Mouse (Mus musculus): ENCODE data around the gene Bhlha9.

Gene Bhlha9

GRCm38 (mm10) chr11:76671871-76672475, at the start of gene Bhlha9:
Gene Bhlha9 (plus strand): TSS chr11:76672470.
- peak; percentile 12 for DNase-seq (ENCODE audit: low spot score)

GRCm38 (mm10) chr11:76622566-76623205, 49.6 kb upstream of the Bhlha9 start:
- peak; percentile 29 for DNase-seq (ENCODE audit: low spot score)

DNA sequence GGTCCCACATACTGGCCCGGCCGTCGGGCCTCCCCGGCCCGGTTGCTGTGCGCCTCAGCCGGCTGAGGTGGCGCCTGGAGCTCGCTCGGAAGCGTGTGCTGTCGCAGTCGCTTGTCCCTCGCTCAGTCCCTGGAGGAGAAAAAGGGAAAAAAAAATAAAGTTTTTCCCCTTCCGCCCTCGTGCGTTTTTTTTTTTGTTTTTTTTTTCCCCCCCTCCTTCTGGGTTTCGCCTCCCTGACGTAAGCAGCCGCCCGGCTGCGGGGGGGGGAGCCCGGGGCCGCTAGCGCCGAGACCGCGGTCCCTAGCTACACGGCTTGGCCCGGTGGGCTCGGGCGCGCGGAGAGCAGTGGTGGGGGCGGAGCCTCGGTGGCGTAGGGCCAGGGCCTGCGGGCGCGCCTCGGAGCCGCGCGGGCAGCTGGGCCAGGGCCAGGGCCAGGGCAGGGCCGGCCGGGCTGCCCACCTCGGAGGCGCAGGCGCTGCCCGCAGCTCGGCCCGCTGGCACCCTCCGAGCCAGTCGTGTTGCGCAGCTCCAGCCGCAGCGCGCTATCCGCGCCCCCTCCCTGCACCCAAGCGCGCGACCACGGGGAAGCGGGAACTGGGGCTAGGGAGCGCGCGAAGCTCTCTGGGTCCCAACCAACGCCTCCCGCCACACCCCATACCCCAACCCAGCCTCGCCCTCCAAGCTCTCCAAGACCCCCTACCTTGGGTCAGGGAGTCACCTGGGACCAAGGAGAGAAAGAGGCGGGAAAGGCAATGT, 48.9 kb upstream of the Bhlha9 start:
- DNase-seq (ENCODE audit: low spot score): peak; percentile 66

- DNase-seq (ENCODE audit: low spot score): no peak
These were observed 48.2 kb upstream of the Bhlha9 start for GRCm38 (mm10) chr11:76624071-76624470.

DNA sequence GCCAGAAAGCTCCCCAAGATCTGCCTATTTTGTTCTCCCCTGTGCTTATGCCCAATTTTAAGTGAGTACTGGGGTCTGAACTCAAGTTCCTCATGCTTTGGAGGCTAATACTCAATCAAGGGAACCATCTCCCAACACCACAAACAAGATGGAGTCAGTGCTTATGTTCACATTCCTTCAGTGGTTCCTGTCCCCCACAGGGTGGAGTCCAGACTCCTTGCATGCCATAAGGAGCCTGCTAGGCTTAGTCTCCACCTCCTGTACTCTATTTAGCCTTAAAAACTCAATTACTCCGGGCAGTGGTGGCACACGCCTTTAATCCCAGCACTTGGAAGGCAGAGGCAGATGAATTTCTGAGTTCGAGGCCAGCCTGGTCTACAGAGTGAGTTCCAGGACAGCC, 47.4 kb upstream of the Bhlha9 start:
- DNase-seq (ENCODE audit: low spot score): no peak

DNA sequence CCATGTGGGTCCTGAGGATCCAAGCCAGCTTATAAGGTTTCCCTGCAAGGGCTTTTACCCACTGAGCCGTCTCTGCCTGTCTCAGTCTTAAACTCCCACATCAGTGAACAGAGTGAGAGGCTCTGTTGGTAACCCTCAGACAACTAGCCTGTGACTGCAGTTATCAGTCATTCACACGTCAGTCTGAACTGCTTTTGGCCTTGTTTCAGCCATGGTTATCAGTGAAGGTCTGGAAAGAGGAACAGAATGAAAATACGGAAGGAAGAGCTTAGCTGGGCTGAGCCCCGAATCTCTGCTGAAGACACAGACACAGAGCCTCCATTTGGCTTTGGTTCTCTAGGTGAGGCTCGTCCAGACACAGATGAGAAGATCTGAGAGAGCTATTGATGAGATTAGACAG, 43.7 kb upstream of the Bhlha9 start:
- DNase-seq (ENCODE audit: low spot score): no peak

DNA sequence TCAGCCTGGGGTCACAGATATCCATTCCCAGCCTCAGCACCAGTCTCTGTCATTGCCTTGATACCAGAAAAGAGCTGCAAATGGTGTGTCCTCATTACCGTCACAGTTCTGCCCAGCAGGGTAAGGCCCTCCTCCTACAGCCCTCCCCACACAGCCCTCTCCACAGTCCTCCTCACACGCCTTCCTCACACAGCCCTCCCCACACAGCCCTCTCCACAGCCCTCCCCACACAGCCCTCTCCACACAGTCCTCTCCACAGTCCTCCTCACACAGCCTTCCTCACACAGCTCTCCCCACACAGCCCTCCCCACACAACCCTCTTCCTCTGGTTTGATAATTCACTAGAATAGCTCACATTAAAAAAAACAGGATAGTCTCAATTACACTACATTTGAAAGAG, 42.2 kb upstream of the Bhlha9 start:
- no peak for DNase-seq (ENCODE audit: low spot score)

DNA sequence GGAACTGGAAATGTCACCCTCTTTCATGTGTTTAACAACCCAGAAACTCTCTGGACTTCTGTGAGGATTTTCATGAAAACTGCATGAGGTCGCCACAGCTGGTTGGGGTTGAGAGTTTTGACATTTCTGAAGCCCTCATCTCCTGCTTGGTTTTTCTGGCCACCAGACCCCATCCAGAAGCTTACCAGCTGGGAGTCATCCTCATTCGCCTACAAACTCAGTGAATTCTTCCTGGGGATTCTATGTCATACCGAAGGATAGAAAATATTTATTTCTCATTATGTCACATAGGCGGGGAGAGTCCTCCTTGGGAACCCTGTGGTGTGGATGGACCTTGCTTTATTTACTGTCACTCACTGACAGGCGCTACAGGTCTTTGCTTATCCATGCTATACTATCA, 41.8 kb upstream of the Bhlha9 start:
- no peak for DNase-seq (ENCODE audit: low spot score)

DNA sequence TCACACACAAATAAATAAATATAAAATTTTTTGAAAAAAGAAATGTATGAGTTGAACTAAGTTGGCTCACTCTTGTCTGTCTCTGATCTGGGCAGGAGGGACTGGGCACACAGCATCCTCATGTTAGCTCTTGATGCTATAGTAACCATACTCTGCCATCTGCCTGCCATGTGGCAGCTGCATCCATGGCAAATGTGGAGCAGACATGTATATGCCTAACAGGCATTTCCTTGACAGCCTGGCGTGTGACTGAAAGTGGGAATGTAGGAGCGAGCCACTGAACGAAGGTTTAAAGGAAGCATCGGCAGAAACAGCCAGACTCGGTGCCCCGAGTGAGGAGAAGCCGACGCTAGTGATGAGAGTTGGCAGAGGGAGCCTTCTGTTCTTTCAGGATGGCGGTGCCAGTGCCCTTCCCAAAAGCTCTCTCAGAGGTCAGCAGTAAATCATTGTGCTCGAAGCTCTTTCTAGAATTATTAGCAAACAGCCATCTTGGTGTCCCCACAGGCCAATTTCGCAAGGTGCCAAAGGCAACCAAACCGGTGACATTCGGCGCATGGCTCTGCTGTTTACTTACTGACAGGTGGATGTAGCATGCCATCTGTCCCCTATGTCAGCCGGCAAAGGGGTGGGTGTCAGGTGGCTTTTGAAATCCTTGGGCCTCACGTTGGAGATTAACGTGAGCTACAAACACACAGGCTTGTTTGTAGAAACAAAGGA, 32.8 kb upstream of the Bhlha9 start:
- DNase-seq (ENCODE audit: low spot score): no peak

DNA sequence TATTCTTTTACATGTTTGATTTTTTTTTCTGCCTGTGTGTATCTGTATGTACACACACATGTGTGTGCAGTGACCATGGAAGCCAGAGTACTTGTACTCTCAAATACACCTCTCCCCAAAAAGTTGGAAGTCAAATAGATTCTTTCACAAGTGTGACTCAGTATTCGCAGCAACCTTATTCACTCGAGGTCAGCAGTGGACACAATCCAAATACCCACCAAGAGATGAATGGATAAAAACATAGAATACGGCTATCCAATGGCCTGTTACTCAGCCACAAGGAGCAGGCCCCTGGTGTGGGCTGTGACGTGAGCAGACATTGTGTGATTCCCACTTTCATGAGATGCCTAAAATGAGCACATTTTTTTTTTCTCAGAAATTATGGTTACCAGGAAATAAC, 32.0 kb upstream of the Bhlha9 start:
- no peak for DNase-seq (ENCODE audit: low spot score)

DNA sequence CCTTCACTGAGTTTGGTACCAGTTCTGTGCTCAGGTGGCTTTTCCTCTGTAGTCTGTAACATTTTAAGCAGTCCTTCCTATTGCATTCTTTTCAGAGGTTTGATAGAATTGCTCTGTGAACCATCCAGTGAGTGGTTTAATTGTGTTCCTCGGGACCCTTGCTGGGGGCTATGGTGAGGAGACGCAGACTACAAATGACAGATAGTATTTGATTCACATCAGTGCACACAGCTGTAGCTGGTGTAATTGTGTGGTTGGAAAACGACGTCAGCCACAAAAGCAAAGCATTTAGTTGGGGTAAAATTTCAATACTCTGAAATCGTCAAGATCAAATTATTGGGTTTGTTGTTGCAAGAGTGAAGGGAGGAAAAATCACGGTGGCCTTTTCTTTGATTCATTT, 28.0 kb upstream of the Bhlha9 start:
- DNase-seq (ENCODE audit: low spot score): no peak

GRCm38 (mm10) chr11:76645036-76645435, 27.2 kb upstream of the Bhlha9 start:
- no peak for DNase-seq (ENCODE audit: low spot score)

- DNase-seq (ENCODE audit: low spot score): peak; percentile 90
These were observed 26.3 kb upstream of the Bhlha9 start for GRCm38 (mm10) chr11:76645955-76646354.

GRCm38 (mm10) chr11:76647062-76647461, 25.2 kb upstream of the Bhlha9 start:
- DNase-seq (ENCODE audit: low spot score): no peak

DNA sequence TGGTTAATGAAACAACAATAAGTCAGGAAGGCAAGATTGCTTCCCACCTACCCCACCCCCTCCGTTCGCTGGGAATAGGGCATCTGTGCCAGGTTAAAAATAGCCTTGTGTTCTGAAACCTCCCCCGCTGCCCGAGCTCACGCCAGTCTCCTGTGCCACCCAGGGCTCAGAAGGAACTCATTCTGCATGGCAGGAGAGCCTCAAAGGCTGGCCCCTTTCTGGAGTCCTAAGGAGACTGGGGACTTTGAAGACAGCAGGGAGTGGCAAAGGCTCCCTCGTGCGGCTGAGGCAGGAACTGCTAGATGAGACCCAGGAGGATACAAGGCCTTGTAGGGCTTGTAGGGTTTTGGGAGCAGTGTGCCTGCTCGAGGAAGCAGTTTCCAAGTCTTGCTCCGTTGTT, 24.8 kb upstream of the Bhlha9 start:
- peak; percentile 75 for DNase-seq (ENCODE audit: low spot score)

DNA sequence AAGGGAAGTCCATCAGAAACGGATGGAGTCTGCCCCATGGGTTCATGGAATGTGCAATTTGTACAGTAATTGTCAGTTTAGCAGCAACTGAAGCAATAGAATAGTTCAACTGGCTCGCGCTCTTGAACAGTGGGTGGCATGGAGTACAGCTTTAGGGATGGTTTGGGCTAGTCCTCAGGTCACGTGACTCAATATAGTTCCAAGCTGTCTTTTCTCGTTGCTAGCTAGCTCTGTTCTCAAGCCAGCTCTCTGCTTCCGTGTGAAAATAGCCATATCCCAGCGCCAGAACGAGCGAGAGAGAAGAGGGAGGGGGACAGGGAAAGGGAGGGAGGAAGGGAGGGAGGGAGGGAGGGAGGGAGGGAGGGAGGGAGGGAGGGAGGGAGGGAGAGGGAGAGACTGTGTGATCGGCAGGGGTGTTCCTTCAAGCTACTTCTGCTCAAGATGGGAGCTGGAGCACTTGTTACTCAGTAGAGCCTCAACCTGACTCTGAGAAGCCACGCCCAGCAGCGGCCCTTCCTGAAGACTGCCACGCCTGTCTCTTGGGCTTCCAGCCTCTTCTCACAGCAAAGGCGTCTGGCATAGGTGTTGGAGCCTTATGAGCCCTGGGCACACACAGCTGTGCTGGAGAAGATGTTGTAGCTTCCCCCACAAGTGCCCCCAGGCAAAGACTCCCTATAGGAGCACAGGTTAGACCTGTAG, 21.3 kb upstream of the Bhlha9 start:
- DNase-seq (ENCODE audit: low spot score): no peak

- no peak for DNase-seq (ENCODE audit: low spot score)
These were observed 19.4 kb upstream of the Bhlha9 start for GRCm38 (mm10) chr11:76652838-76653334.

GRCm38 (mm10) chr11:76655106-76655505, 17.2 kb upstream of the Bhlha9 start:
- peak; percentile 52 for DNase-seq (ENCODE audit: low spot score)

DNA sequence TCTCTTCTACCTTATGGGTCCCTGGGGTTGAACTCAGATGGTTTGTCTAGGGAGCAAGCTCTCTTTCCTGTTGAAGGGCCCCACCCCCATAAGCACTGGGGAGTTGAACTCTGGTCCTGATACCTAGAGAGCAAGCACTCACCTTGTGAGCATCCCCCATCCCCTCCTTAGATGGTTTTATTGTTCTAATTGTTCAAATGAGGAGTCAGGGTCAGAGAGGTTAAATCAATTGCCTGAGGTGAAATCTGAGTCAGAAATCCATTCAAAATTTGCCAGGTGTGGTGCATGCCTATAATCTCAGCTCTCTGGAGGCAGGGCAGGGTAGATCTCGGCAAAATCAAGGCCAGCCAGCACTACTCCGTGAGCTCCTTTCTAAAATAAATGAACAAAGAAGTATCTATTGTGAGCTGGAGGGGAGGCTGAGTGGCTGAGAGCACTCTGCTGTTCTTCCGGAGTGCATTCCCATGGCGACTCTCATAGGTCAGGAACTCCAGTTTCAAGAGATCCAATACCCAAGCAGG, 14.8 kb upstream of the Bhlha9 start:
- no peak for DNase-seq (ENCODE audit: low spot score)

- no peak for DNase-seq (ENCODE audit: low spot score)
These were observed 12.9 kb upstream of the Bhlha9 start for GRCm38 (mm10) chr11:76659138-76659930.
